Mouse (Mus musculus) hindlimb bud, embryonic 11.5 days (tissue): ENCODE results near the gene Pgp.

Experiments
- DNase-seq: peaks from one replicate; pipeline ENCODE4 v3.0.0-alpha.2; 2012; ENCODE audit warnings: low read depth, low spot score; ENCODE audit errors: extremely low spot score

The Pgp gene

DNA sequence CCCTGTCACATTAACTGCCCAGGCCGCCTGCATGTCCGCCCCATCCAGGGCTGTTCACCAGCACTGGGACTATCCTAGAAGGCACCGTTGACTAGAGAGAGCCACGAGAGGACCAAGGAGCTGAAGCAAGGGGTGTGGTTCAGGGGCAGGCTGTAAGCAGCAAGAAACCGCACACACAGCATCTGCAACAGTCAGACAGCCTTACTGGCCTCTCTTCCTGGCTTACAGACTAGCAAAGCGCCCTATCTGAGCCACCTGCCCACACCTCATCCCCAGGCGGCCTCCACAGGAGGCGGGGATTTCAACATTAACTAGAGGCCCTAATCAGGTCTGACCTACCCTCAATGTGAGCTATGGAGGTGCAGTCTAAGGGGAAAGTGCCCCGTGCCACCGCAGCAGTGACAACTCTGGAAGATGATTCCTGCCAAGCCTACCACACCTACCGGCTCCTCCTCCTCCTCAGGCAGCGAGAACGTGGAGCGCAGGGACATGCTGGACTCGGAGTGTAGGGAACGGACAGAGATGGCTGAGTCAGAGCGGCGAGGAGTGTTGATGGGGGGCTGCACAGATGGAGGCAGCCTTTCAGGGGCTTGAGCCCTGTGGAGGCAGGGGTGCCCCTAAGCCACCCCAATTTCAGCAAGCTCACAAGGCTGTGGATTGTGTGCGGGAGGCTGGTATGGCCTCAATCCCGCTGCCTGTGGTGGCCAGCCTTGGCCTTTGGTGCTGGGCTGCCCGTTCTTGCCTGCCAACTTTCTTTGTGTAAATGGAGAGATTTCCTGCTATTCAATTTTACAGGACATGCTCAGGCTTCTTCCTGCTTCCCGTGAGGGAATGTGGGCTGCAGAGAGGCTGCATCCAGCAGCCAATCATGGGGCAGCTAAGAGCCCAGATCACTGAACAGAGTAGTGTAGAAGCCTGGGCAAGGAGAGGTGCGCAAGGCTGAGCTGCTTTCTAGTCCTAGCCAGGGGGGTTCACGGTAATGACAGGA, 44.4 kb downstream of the Pgp start:
- no peak for DNase-seq

DNA sequence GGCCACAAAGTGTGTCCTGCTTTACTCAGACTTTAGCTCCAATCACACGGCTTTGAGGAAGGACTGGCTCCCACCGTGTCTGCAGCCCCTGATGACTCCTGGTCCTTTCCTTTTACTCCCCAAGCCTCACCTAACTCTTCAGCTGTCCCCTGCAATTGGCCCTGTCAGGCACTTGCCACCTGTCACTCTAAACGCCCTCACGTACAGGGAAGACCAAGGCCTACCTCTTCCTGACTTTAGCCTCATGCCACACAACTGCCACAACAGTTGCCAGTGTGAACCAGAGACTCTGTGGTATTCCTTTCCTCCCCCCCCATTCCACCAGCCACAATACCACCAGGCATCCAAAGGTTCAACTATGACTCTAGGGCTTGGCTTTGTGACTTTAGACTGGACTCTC, 50.3 kb downstream of the Pgp start:
- no peak for DNase-seq
